Comparison of ENCODE assay signal across 19 mouse cellular contexts in the genomic region with DNA sequence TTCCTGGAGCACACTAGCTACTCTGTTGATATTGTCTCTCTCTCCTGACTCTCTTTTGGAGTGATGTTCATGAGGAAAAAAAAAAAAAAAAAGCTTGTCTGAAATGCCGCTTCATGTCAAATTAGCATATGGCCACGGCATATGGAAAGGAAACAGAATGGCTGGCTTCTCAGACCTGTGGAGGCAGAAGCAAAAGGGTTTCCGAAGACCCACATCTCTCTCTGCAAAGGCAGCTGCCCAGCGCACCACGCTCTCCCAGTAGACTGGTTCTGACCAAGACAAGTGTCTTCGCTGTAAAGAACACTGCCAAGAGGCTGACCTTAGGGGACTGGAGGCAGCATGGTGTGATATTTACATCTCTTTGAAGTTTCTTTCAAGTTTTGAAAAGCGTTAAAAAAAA.
DNase-seq lines count a peak whose midpoint lies in the region; ATAC-seq and TF ChIP-seq lines count a peak whose summit lies in the region.
"Had no signal": no experiment of that assay in that cellular context is flagged by ENCODE, and none has a peak within 500 bp of the region (broad histone marks: within the 10 kb centered on the region; RNA-seq: fewer than 3 reads in every experiment).

No protein-coding gene starts in this region.

- TF ChIP-seq CTCF in hindbrain, postnatal 0 days (IDR thresholded peaks at IDR 0.05; ENCODE audit: low read depth), result no peak
- TF ChIP-seq CTCF in CH12.LX (conservative IDR thresholded peaks at IDR 0.05 in 1 of 2, IDR thresholded peaks at IDR 0.05 in 1 of 2; ENCODE audit: low read depth in 2 of 2, low read length in 2 of 2), result no peak

- no peaks in the 10 kb centered on the region for H3K27me3 ChIP-seq in hindbrain, postnatal 0 days (ENCODE audit: insufficient read depth, low read length)
- H3K27me3 ChIP-seq in hindbrain, embryonic 16.5 days (replicated peaks; ENCODE audit: control insufficient read depth, insufficient read depth, low read length), result no peaks in the 10 kb centered on the region
- H3K27me3 ChIP-seq in CH12.LX (replicated peaks), result no peaks in the 10 kb centered on the region
- H3K27me3 ChIP-seq: embryonic facial prominence, embryonic 12.5 days; heart, embryonic 13.5 days; hindbrain, embryonic 15.5 days had no signal

- in situ Hi-C loops in CH12.LX (cut with MboI; ENCODE audit: low pct_ligation_motif_present, low pct_unique_long_range_greater_than_20kb, low sequenced_read_pairs), result no loop called here

- 60% methylated on average over 7 of the region's 7 CpGs for WGBS in hindbrain, postnatal 0 days
- 57% methylated on average over 7 of the region's 7 CpGs for WGBS in hindbrain, embryonic 16.5 days

- ATAC-seq in hindbrain, postnatal 0 days, result peak; percentile 69; the same call in 1 of the 2 replicates
- no peak for ATAC-seq in hindbrain, embryonic 16.5 days
- ATAC-seq: forebrain, embryonic 16.5 days had no signal

- no peak for TF ChIP-seq RAD21 in CH12.LX (IDR thresholded peaks at IDR 0.05; ENCODE audit: low read depth, low read length)

- no peak overlapping the region for H3K27ac ChIP-seq in hindbrain, postnatal 0 days
- no peak overlapping the region for H3K27ac ChIP-seq in hindbrain, embryonic 16.5 days (ENCODE audit: low read depth, low read length)
- H3K27ac ChIP-seq in CH12.LX (ENCODE audit: insufficient read depth, low read depth), result no peak overlapping the region
- H3K27ac ChIP-seq: embryonic facial prominence, embryonic 12.5 days; gastrocnemius, adult 2 months; heart, embryonic 13.5 days; hindbrain, embryonic 15.5 days had no signal

- TF ChIP-seq EP300 in CH12.LX (IDR thresholded peaks at IDR 0.05; ENCODE audit: low read length), result no peak

- TF ChIP-seq POLR2A in CH12.LX (IDR thresholded peaks at IDR 0.05; ENCODE audit: low read depth, low read length), result no peak

- H3K4me2 ChIP-seq in hindbrain, postnatal 0 days (ENCODE audit: low read depth, low read length), result no peak overlapping the region
- no peak overlapping the region for H3K4me2 ChIP-seq in hindbrain, embryonic 16.5 days (ENCODE audit: low read length)
- H3K4me2 ChIP-seq in CH12.LX (ENCODE audit: insufficient read depth, low read depth, poor library complexity, severe bottlenecking), result peak overlapping the region; percentile 74; the same call in 1 of the 2 replicates
- H3K4me2 ChIP-seq: embryonic facial prominence, embryonic 12.5 days; heart, embryonic 13.5 days; hindbrain, embryonic 15.5 days had no signal

- DNase-seq in hindbrain, postnatal 0 days (ENCODE audit: low spot score), result peak; percentile 38
- DNase-seq in CH12.LX (ENCODE audit: extremely low read depth), result no peak
- peak; percentile 29 for DNase-seq in brain, adult 2 months (ENCODE audit: low read depth, low spot score)
- peak; percentile 60 for DNase-seq in cerebellum, adult 9-11 months
- DNase-seq in urinary bladder, postnatal 14 days (ENCODE audit: low spot score), result no peak
- no peak for DNase-seq in frontal cortex, postnatal 36 days (ENCODE audit: low spot score in 2 of 2)
- DNase-seq: adrenal gland, postnatal 14 days; gastrocnemius, adult 2 months; gastrocnemius, postnatal 36 days; heart, adult 11 months; heart, postnatal 36 days; kidney, adult 11 months; kidney, adult 9 months had no signal

- no peaks in the 10 kb centered on the region for H3K79me2 ChIP-seq in CH12.LX (replicated peaks; ENCODE audit: control insufficient read depth, extremely low read depth, insufficient read depth, poor library complexity, severe bottlenecking)

- dilution Hi-C loops in CH12.LX (cut with MboI; ENCODE audit: extremely low pct_ligation_motif_present, extremely low pct_unique_long_range_greater_than_20kb, low sequenced_read_pairs), result no loop called here

- no peak overlapping the region for H3K9ac ChIP-seq in hindbrain, postnatal 0 days (replicated peaks; ENCODE audit: low read length)
- no peak overlapping the region for H3K9ac ChIP-seq in hindbrain, embryonic 16.5 days (ENCODE audit: low read depth, low read length)
- H3K9ac ChIP-seq in CH12.LX (ENCODE audit: insufficient read depth, low read depth), result no peak overlapping the region
- H3K9ac ChIP-seq: embryonic facial prominence, embryonic 12.5 days; heart, embryonic 13.5 days; hindbrain, embryonic 15.5 days had no signal

- no peaks in the 10 kb centered on the region for H3K4me1 ChIP-seq in hindbrain, postnatal 0 days (ENCODE audit: insufficient read depth, low read length)
- no peaks in the 10 kb centered on the region for H3K4me1 ChIP-seq in hindbrain, embryonic 16.5 days (ENCODE audit: control insufficient read depth, insufficient read depth, low read depth, low read length)
- H3K4me1 ChIP-seq in CH12.LX (ENCODE audit: control insufficient read depth in 1 of 2, insufficient read depth in 2 of 2), result no peaks in the 10 kb centered on the region
- H3K4me1 ChIP-seq: embryonic facial prominence, embryonic 12.5 days; heart, embryonic 13.5 days; hindbrain, embryonic 15.5 days had no signal

- H3K36me3 ChIP-seq in hindbrain, postnatal 0 days (ENCODE audit: insufficient read depth, low read length), result no peaks in the 10 kb centered on the region
- no peaks in the 10 kb centered on the region for H3K36me3 ChIP-seq in hindbrain, embryonic 16.5 days (ENCODE audit: control insufficient read depth, insufficient read depth, low read length)
- H3K36me3 ChIP-seq in CH12.LX (replicated peaks in 1 of 2; ENCODE audit: control insufficient read depth in 1 of 2, insufficient read depth in 1 of 2, low read length in 1 of 2), result no peaks in the 10 kb centered on the region
- H3K36me3 ChIP-seq: embryonic facial prominence, embryonic 12.5 days; G1E; heart, embryonic 13.5 days; hindbrain, embryonic 15.5 days had no signal

- H3K4me3 ChIP-seq in hindbrain, postnatal 0 days (ENCODE audit: low read length), result no peak overlapping the region
- no peak overlapping the region for H3K4me3 ChIP-seq in hindbrain, embryonic 16.5 days (ENCODE audit: low read length)
- no peak overlapping the region for H3K4me3 ChIP-seq in CH12.LX (replicated peaks in 1 of 3; ENCODE audit: low read depth in 2 of 3, low read length in 2 of 3, poor library complexity in 1 of 3)
- H3K4me3 ChIP-seq: embryonic facial prominence, embryonic 12.5 days; gastrocnemius, adult 2 months; heart, embryonic 13.5 days; hindbrain, embryonic 15.5 days had no signal

- H3K9me3 ChIP-seq in hindbrain, postnatal 0 days (ENCODE audit: low read length), result no peaks in the 10 kb centered on the region
- H3K9me3 ChIP-seq in hindbrain, embryonic 16.5 days (ENCODE audit: control insufficient read depth, low read length), result no peaks in the 10 kb centered on the region
- H3K9me3 ChIP-seq in CH12.LX (replicated peaks; ENCODE audit: low read length), result no peaks in the 10 kb centered on the region
- H3K9me3 ChIP-seq: embryonic facial prominence, embryonic 12.5 days; G1E; heart, embryonic 13.5 days; hindbrain, embryonic 15.5 days had no signal

TF ChIP-seq in CH12.LX, 34 proteins besides CTCF, POLR2A, EP300 and RAD21:
- TF ChIP-seq ZNF384 (IDR thresholded peaks at IDR 0.05; ENCODE audit: low read depth, low read length) (peak; percentile 69), MXI1 (IDR thresholded peaks at IDR 0.05; ENCODE audit: low read depth, low read length) (no peak)

Comparison
In these comparisons a context has a peak if more than half of its experiments do, and no peak if none do; other contexts are left out.
1. DNase-seq: peak in hindbrain, postnatal 0 days (single experiment), brain, adult 2 months (single experiment) and cerebellum, adult 9-11 months (single experiment); none in CH12.LX (single experiment), urinary bladder, postnatal 14 days (single experiment) and frontal cortex, postnatal 36 days (0 of 2).